Mouse (Mus musculus) heart, embryonic 10.5 days (tissue): ENCODE results near the gene Slc16a10. TPM values are rescaled to one million over a fixed set of nuclear protein-coding genes. Genes with fewer than 3 reads are reported as not detected.

ENCODE experiments used
- polyA plus RNA-seq: library from polyadenylated mRNA; unstranded; fragments of >200 nt; fragmentation: Nextera tagmentation; extraction: Ambion mirVana; gene quantifications from 2 replicates; pipeline ENCODE4 v1.2.1, GENCODE M21; 2016

Gene Slc16a10
- polyA plus RNA-seq, 1 experiment from 2014 or later, result 15.2 TPM

Other genes with a start within 250 kb of the Slc16a10 start
- gene Mfsd4b4, start 243.0 kb downstream of the Slc16a10 start, polyA plus RNA-seq, result 4.6 and 4.9 TPM in 2 replicates
- not detected in 2 replicates for gene Mfsd4b2, start 215.3 kb downstream of the Slc16a10 start, polyA plus RNA-seq
- 0.58 and 0.94 TPM in 2 replicates for gene Mfsd4b3, start 182.1 kb downstream of the Slc16a10 start, polyA plus RNA-seq
- gene Mfsd4b5, start 155.6 kb downstream of the Slc16a10 start, polyA plus RNA-seq, result 0.07 and 0.11 TPM in 2 replicates
- gene Mfsd4b1, start 117.0 kb downstream of the Slc16a10 start, polyA plus RNA-seq, result 0.18 and 0.22 TPM in 2 replicates
- gene Rpf2, start 104.8 kb upstream of the Slc16a10 start, polyA plus RNA-seq, result 58.5 and 82.1 TPM in 2 replicates
- gene Gtf3c6, start 115.8 kb upstream of the Slc16a10 start, polyA plus RNA-seq, result 100 and 126 TPM in 2 replicates
- gene Amd1, start 159.9 kb upstream of the Slc16a10 start, polyA plus RNA-seq, result 55.2 and 59.1 TPM in 2 replicates
- 5.2 and 6.1 TPM in 2 replicates for gene Cdk19, start 197.3 kb upstream of the Slc16a10 start, polyA plus RNA-seq